Mouse (Mus musculus) CH12.LX (cell line): ENCODE data around the gene Rpl5.

Experiments used
- CTCF ChIP-seq, 2 experiments: IDR thresholded peaks in 1 of 2; conservative IDR thresholded peaks in 1 of 2; 2 replicates each; pipeline ENCODE4 v1.5.1; 2011 to 2012; ENCODE audit warnings: low read depth in 2 of 2, low read length in 2 of 2, improper control_type of control experiment in 1 of 2, inconsistent platforms in 1 of 2, mild to moderate bottlenecking in 1 of 2, moderate library complexity in 1 of 2
- E2F4 ChIP-seq: IDR thresholded peaks from 2 replicates; pipeline ENCODE4 v1.6.1; 2011; ENCODE audit warnings: low read depth, low read length, improper control_type of control experiment; ENCODE audit not compliant: insufficient replicate concordance
- ELF1 ChIP-seq: IDR thresholded peaks from 2 replicates; pipeline ENCODE4 v1.6.1; 2014; ENCODE audit warnings: low read depth, mild to moderate bottlenecking, inconsistent platforms, low read length, improper control_type of control experiment
- ETS1 ChIP-seq: conservative IDR thresholded peaks from 2 replicates; pipeline ENCODE4 v1.6.1; 2012; ENCODE audit warnings: low read depth, mild to moderate bottlenecking, inconsistent platforms, low read length, improper control_type of control experiment, moderate library complexity
- HCFC1 ChIP-seq: IDR thresholded peaks from 2 replicates; pipeline ENCODE4 v1.6.1; 2012; ENCODE audit warnings: low read depth, mild to moderate bottlenecking, inconsistent platforms, low read length, improper control_type of control experiment
- MAX ChIP-seq: IDR thresholded peaks from 2 replicates; pipeline ENCODE4 v1.6.1; 2011; ENCODE audit warnings: low read length, improper control_type of control experiment
- MEF2A ChIP-seq: IDR thresholded peaks from 2 replicates; pipeline ENCODE4 v1.6.1; 2014; ENCODE audit warnings: low read depth, mild to moderate bottlenecking, inconsistent platforms, low read length, improper control_type of control experiment, borderline replicate concordance
- NELFE ChIP-seq: IDR thresholded peaks from 2 replicates; pipeline ENCODE4 v1.6.1; 2011; ENCODE audit warnings: low read depth, low read length, improper control_type of control experiment
- POLR2A ChIP-seq: IDR thresholded peaks from 2 replicates; pipeline ENCODE4 v1.6.1; 2011; ENCODE audit warnings: low read depth, mild to moderate bottlenecking, improper control_type of control experiment, low read length
- RCOR1 ChIP-seq: conservative IDR thresholded peaks from 2 replicates; pipeline ENCODE4 v1.6.1; 2012; ENCODE audit warnings: low read depth, mild to moderate bottlenecking, inconsistent platforms, low read length, improper control_type of control experiment
- TBP ChIP-seq: conservative IDR thresholded peaks from 2 replicates; pipeline ENCODE4 v1.6.1; 2011; ENCODE audit warnings: low read depth, low read length, improper control_type of control experiment
- ZKSCAN1 ChIP-seq: IDR thresholded peaks from 2 replicates; pipeline ENCODE4 v1.6.1; 2012; ENCODE audit warnings: low read depth, inconsistent platforms, low read length, improper control_type of control experiment, borderline replicate concordance

GRCm38 (mm10) chr5:107946475-107946874 is 46.2 kb downstream of the Rpl5 start:
- TF ChIP-seq NELFE (no peak), ZKSCAN1 (no peak), E2F4 (no peak), MEF2A (no peak), CTCF (conservative IDR thresholded peaks at IDR 0.05 in 1 of 2, IDR thresholded peaks at IDR 0.05 in 1 of 2; ENCODE audit: low read depth in 2 of 2, low read length in 2 of 2) (no peak), ELF1 (no peak), MAX (no peak), RCOR1 (no peak), ETS1 (no peak), TBP (no peak), HCFC1 (no peak), POLR2A (no peak)
